Mouse (Mus musculus): Measurements from ENCODE around the gene Map7d2. TPM values are rescaled to one million over a fixed set of nuclear protein-coding genes. Genes with fewer than 3 reads are reported as not detected.
"Not testable (repeated sequence)": the region's sequence is repeated elsewhere in the genome, so short reads cannot be mapped to it uniquely, and the experiment has no call there.

Map7d2 gene
- total RNA-seq (2021), result 1.5 and 2.5 TPM in 2 replicates
- long read RNA-seq, partial matches to known transcripts, result 0 of 1 reads
- long read RNA-seq, other reads (novel, unspliced or antisense), result 1 of 1 reads

GRCm38 (mm10) chrX:159414130-159414828, at the start of gene Map7d2:
Gene Map7d2 (plus strand): TSS chrX:159414572.
- DNase-seq, result peak; percentile 16

- peak; percentile 80 for DNase-seq
Measured at GRCm38 (mm10) chrX:159371831-159372752, 42.3 kb upstream of the Map7d2 start, which contains the start of gene Eif1ax. Gene Eif1ax (plus strand): TSS chrX:159372178.

- no peak for DNase-seq
Measured at GRCm38 (mm10) chrX:159372753-159373144, 41.6 kb upstream of the Map7d2 start.

DNA sequence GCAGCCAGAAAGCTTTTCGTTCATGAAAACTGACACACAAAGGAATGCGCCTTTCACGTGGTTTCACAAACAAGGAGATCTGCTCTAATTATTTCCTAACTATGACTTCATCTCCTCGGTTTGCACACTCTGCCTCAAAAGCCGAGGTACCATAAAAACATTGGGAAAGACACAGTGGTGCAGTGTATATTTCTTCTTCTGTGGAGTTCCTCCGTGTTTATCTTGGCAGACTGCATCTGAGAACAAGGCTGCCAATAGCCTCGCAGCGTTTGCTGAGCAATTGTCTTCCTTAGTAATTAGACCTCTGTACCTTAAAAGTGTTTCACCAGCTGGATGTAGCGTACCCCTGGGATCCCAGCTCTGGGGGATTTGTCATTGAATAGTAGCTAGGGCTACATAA, 27.3 kb upstream of the Map7d2 start:
- DNase-seq, result no peak

GRCm38 (mm10) chrX:159388953-159389352, 25.4 kb upstream of the Map7d2 start:
- no peak for DNase-seq

DNA sequence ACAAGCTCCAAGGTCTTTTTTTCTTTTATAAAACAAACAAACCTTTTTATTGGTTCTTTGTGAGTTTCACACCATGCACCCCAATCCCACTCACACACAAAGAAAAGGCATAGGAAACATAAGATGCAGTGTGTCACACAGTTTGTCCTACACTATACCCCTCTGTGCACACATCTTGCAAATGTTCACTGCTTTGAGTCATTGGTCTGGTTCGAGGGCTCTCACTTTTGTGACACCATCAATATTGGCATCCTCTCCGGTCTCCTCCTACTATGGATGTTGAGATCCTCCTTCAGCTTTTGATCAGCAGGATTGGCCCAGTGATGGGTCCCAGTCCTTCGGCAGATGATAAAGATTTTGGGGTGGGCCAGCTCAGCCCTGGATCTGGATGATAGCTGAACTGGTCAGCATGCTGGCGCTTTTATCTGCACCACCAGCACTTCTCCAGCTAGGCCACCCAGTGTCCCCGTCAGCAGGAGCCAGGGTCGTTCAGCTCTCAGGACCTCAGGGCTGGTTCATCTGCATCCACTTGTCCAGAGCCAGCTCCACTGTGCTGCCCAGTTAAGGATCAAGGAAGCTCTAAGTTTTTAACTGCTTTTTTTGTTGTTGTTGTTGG, 23.9 kb upstream of the Map7d2 start:
- DNase-seq, result no peak

- no peak for DNase-seq
Measured at GRCm38 (mm10) chrX:159391239-159391638, 23.1 kb upstream of the Map7d2 start.

DNA sequence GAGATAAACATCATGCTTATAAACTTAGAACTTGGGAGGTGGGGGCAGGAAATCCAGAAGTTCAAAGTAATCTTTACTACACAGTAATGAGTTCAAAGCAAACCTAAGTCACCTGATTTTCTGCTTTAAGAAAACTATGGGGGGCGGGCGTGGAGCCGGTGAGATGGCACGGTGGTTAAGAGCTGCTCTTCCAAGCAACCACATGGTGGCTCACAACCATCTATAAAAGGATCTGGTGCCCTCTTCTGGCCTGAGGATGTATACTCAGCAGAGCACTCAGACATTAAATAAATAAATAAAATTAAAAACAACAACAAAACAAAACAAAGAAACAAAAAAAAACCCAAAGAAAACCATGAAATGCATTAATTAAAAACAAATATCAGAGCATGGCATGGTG, 5.1 kb upstream of the Map7d2 start:
- no peak for DNase-seq

GRCm38 (mm10) chrX:159414829-159415673, 679 bp downstream of the Map7d2 start:
- no peak for DNase-seq

- DNase-seq, result not testable (repeated sequence)
Measured at GRCm38 (mm10) chrX:159430507-159430906, 16.1 kb downstream of the Map7d2 start.

DNA sequence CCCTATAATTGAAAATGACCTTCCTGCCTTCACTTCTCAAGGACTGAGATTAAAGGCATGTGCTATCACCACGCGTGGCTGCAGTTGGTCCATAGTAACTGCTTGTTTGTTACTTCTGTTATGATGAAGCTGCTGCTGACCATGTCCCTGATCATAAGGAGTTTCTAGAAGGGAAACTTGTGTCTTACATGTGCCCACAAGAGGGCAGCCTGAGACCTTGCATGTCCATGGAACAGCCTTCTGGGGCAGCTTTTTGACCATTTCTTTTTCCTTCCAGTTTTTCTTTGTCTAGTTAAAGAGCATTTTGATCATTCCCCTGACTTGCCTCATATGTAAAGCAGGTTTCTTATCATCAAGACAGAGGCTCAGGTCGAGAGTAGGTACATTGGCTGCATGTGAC, 27.8 kb downstream of the Map7d2 start:
- DNase-seq, result peak; percentile 38

DNA sequence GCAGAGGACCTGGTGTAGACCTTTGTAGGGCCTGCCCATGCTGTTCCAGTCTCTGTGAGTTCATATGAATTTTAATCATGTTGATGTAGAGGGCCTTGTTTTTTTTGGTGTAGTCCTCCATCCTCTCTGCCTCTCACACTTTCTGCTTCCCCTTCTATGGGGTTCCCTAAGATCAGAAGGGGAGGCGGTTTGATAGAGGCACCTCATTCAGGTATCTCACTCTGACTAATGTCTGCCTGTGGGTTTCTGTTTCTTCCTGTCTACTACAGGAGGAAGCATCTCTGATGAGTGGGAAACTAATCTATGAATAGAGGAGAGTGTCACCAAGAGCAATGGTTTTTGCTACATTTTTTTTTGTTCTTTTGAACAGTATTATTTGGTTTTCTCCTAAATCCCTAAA, 32.8 kb downstream of the Map7d2 start:
- DNase-seq, result no peak

- no peak for DNase-seq
Measured at GRCm38 (mm10) chrX:159459006-159459654, 44.8 kb downstream of the Map7d2 start.

DNA sequence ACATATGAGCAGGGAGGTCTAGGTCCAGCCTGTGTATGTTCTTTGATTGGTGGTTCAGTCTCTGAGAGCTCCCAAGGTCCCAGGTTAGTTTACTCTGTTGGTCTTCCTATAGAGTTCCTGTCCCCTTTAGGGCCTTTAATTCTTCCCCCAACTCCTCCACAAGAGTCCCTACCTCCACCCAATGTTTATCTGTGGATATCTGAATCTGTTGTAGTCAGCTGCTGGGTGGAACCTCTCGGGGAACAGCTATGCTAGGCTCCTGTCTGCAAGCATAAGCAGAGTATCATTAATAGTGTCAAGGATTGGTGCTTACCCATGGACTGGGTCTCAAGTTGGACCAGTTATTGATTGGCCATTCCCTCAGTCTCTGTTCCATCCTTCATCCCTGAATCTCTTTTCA, 60.4 kb downstream of the Map7d2 start:
- DNase-seq, result no peak

GRCm38 (mm10) chrX:159478243-159478940, 64.0 kb downstream of the Map7d2 start:
- not testable (repeated sequence) for DNase-seq

DNA sequence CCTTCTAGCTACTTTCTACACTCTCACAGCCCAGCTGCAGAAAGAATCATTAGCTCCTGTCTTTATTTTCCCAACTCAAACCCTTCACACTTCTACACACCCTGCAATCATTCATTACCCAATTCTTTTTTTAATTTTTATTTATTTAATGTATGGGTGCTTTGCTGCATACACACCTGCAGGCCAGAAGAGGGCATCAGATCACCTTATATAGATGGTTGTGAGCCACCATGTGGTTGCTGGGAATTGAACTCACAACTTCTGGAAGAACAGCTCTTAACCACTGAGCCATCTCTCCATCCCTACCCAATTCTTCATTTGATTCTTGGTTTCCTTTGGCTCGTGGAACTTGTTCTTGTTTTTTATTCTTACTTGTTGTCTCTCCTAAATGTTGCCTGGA, 69.9 kb downstream of the Map7d2 start:
- DNase-seq, result no peak

- DNase-seq, result no peak
Measured at GRCm38 (mm10) chrX:159503181-159503580, 88.8 kb downstream of the Map7d2 start.

- no peak for DNase-seq
Measured at GRCm38 (mm10) chrX:159508331-159509036, 94.1 kb downstream of the Map7d2 start.

DNA sequence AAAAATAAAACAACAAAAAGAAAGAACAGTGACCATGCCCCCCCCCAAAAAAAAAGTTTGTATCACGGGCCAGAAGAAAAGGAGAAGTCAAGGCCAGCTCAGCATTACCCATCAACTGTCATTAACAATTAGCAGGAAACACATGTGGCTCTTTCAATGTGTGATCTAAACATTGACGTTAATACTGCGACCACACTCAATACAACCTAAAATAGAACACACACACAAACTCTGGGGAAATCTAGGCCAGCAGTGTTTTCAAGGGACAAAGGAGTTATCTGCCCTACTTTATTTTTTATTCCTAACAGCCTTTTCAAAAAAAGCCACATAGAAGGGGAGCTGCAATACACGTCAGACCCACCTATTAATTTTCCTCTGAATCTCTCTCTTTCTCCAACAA, 94.7 kb downstream of the Map7d2 start:
- no peak for DNase-seq
